In the genomic region with DNA sequence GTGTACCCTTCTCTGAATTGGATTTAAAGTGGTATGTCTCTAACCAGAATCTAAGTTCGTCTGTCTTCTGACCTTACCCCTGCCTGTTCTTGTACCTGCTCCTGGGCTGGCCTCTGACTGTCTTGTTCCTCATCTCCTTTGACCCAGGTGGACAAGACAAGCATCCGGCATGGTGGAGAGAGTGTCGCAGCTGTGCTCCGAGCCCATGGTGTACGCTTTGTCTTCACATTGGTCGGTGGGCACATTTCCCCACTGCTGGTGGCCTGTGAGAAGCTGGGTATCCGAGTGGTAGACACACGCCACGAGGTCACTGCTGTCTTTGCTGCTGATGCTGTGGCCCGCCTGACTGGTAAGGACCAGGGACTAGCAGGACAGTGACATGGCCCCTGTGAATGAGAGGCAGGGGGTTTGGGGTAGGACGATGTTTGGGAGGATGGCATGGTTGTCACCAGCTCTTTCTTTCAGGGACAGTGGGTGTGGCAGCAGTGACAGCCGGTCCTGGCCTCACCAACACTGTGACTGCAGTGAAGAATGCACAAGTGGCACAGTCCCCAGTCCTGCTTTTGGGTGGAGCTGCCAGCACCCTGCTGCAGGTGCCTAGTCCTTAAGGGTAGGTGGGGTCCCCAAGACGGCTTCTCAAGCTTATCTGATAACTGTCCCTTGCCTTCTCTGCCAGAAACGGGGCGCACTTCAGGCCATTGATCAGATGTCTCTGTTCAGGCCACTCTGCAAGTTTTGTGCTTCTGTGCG, we compare ENCODE assay signal across 24 mouse cellular contexts. TPM values are rescaled to one million over a fixed set of nuclear protein-coding genes. Genes with fewer than 3 reads are reported as not detected.
DNase-seq lines count a peak whose midpoint lies in the region; ATAC-seq lines count a peak whose summit lies in the region.
"Had no signal": no experiment of that assay in that cellular context is flagged by ENCODE, and none has a peak within 500 bp of the region (broad histone marks: within the 10 kb centered on the region; RNA-seq: fewer than 3 reads in every experiment).

No protein-coding gene starts in this region.

- peak; percentile 61 for DNase-seq in cerebellum, adult 11-12 months
- DNase-seq in cerebellum, adult 8-10 months = no peak
- no peak for DNase-seq in heart, adult 8-10 months (ENCODE audit: low spot score)
- DNase-seq in liver = no peak
- DNase-seq in thymus, postnatal 25 days = peak; percentile 51
- no peak for DNase-seq in kidney, postnatal 25 days
- DNase-seq: gastrocnemius, postnatal 14 days had no signal

- WGBS in heart, embryonic 12.5 days = 87% methylated on average over 16 of the region's 16 CpGs
- WGBS in liver, embryonic 15.5 days (ENCODE audit: insufficient replicate concordance) = 72% methylated on average over 16 of the region's 16 CpGs

- no peak overlapping the region for H3K27ac ChIP-seq in heart, embryonic 12.5 days (ENCODE audit: poor library complexity, severe bottlenecking)
- H3K27ac ChIP-seq in liver, embryonic 15.5 days (replicated peaks) = no peak overlapping the region
- H3K27ac ChIP-seq: hindbrain, embryonic 15.5 days; intestine, embryonic 15.5 days; limb, embryonic 10.5 days; macrophage; midbrain, embryonic 12.5 days had no signal

- no peak overlapping the region; the same call in 1 of the 2 replicates for H3K4me3 ChIP-seq in heart, embryonic 12.5 days
- no peak overlapping the region; the same call in 1 of the 2 replicates for H3K4me3 ChIP-seq in liver, embryonic 15.5 days (replicated peaks)
- H3K4me3 ChIP-seq: forebrain, embryonic 15.5 days; hindbrain, embryonic 15.5 days had no signal

- peaks cover 17% of the 10 kb centered on the region for H3K4me1 ChIP-seq in heart, embryonic 12.5 days (replicated peaks)
- peaks cover 32% of the 10 kb centered on the region for H3K4me1 ChIP-seq in liver, embryonic 15.5 days (replicated peaks)

- no peak for ATAC-seq in heart, embryonic 12.5 days (ENCODE audit: insufficient number of reproducible peaks, low FRiP score)
- ATAC-seq in liver, embryonic 15.5 days (ENCODE audit: insufficient read depth) = no peak
- ATAC-seq: forebrain, embryonic 15.5 days; intestine, embryonic 15.5 days had no signal

- 0 out of 2 replicates have a peak overlapping the region, but pooled peaks have one; percentile 6 for H3K9ac ChIP-seq in heart, embryonic 12.5 days
- no peak overlapping the region for H3K9ac ChIP-seq in liver, embryonic 15.5 days
- H3K9ac ChIP-seq: forebrain, embryonic 15.5 days; hindbrain, embryonic 15.5 days; midbrain, embryonic 12.5 days had no signal

- H3K27me3 ChIP-seq in heart, embryonic 12.5 days (replicated peaks) = no peaks in the 10 kb centered on the region
- H3K27me3 ChIP-seq in liver, embryonic 15.5 days = no peaks in the 10 kb centered on the region
- H3K27me3 ChIP-seq: forebrain, embryonic 15.5 days; hindbrain, embryonic 15.5 days; intestine, embryonic 15.5 days; midbrain, embryonic 12.5 days had no signal

- H3K36me3 ChIP-seq in heart, embryonic 12.5 days = peaks cover 49% of the 10 kb centered on the region
- peaks cover 25% of the 10 kb centered on the region for H3K36me3 ChIP-seq in liver, embryonic 15.5 days (replicated peaks)

- no peaks in the 10 kb centered on the region for H3K9me3 ChIP-seq in heart, embryonic 12.5 days (replicated peaks)
- no peaks in the 10 kb centered on the region for H3K9me3 ChIP-seq in liver, embryonic 15.5 days (replicated peaks)
- H3K9me3 ChIP-seq: forebrain, embryonic 15.5 days; hindbrain, embryonic 15.5 days; intestine, embryonic 15.5 days; limb, embryonic 10.5 days; midbrain, embryonic 12.5 days had no signal

- H3K4me2 ChIP-seq in heart, embryonic 12.5 days = no peak overlapping the region
- peak overlapping the region; percentile 86; the same call in 1 of the 2 replicates for H3K4me2 ChIP-seq in liver, embryonic 15.5 days
- H3K4me2 ChIP-seq: midbrain, embryonic 12.5 days had no signal

RNA-seq across cellular contexts. Expression of a gene that starts 2.5 kb away (rescaled TPM):
- 46.5 and 47.6 TPM in 2 replicates for polyA plus RNA-seq in heart, embryonic 12.5 days (2016; fragmentation: Nextera tagmentation; extraction: Ambion mirVana)
- 10 to 100 TPM; 37.2 to 42.0 (median 39.7) TPM for total RNA-seq in heart, adult 8-10 months (2022)
- 16.3 and 17.3 TPM in 2 replicates for polyA plus RNA-seq in liver, embryonic 15.5 days (2015; fragmentation: Nextera tagmentation; extraction: Ambion mirVana)

RNA-seq across cellular contexts. Expression of a gene that starts 15.2 kb away (rescaled TPM):
- polyA plus RNA-seq in heart, embryonic 12.5 days (2016; fragmentation: Nextera tagmentation; extraction: Ambion mirVana) = 14.2 and 15.3 TPM in 2 replicates
- total RNA-seq in heart, adult 8-10 months (2022) = 10 to 100 TPM; 10.5 to 13.2 (median 12.2) TPM
- polyA plus RNA-seq in liver, embryonic 15.5 days (2015; fragmentation: Nextera tagmentation; extraction: Ambion mirVana) = 1.5 and 1.6 TPM in 2 replicates

RNA-seq across cellular contexts. Expression of a gene that starts 41.3 kb away (rescaled TPM):
- polyA plus RNA-seq in heart, embryonic 12.5 days (2016; fragmentation: Nextera tagmentation; extraction: Ambion mirVana) = not detected in 2 replicates
- not detected for total RNA-seq in heart, adult 8-10 months (2022)
- not detected in 2 replicates for polyA plus RNA-seq in liver, embryonic 15.5 days (2015; fragmentation: Nextera tagmentation; extraction: Ambion mirVana)
- total RNA-seq: adrenal gland, adult 2 months; gastrocnemius, postnatal 14 days; heart, postnatal 25 days; left cerebral cortex, adult 18-20 months; monocyte, adult 5-6 weeks had no signal
- polyA plus RNA-seq: adrenal gland, adult 2 months; forebrain, embryonic 15.5 days; hindbrain, embryonic 15.5 days; intestine, embryonic 15.5 days; limb, embryonic 10.5 days; liver, embryonic 11.5 days; lung, embryonic 16.5 days; macrophage; midbrain, embryonic 12.5 days; neural tube, embryonic 11.5 days; stomach, embryonic 16.5 days had no signal

RNA-seq across cellular contexts. Expression of a gene that starts 59.4 kb away (rescaled TPM):
- polyA plus RNA-seq in heart, embryonic 12.5 days (2016; fragmentation: Nextera tagmentation; extraction: Ambion mirVana) = not detected in 2 replicates
- not detected for total RNA-seq in heart, adult 8-10 months (2022)
- polyA plus RNA-seq in liver, embryonic 15.5 days (2015; fragmentation: Nextera tagmentation; extraction: Ambion mirVana) = not detected in 2 replicates
- total RNA-seq: adrenal gland, adult 2 months; gastrocnemius, postnatal 14 days; heart, postnatal 25 days; left cerebral cortex, adult 18-20 months; monocyte, adult 5-6 weeks had no signal
- polyA plus RNA-seq: adrenal gland, adult 2 months; embryonic facial prominence, embryonic 14.5 days; forebrain, embryonic 15.5 days; hindbrain, embryonic 15.5 days; intestine, embryonic 15.5 days; limb, embryonic 10.5 days; liver, embryonic 11.5 days; lung, embryonic 16.5 days; macrophage; midbrain, embryonic 12.5 days; neural tube, embryonic 11.5 days; stomach, embryonic 16.5 days had no signal

Comparison
In these comparisons a context has a peak if more than half of its experiments do, and no peak if none do; other contexts are left out.
1. DNase-seq: peak in cerebellum, adult 11-12 months (single experiment) and thymus, postnatal 25 days (single experiment); none in cerebellum, adult 8-10 months (single experiment), heart, adult 8-10 months (single experiment), liver (single experiment) and kidney, postnatal 25 days (0 of 2).